Mouse (Mus musculus) gastrocnemius, adult 8-10 months (tissue): ENCODE results near the gene Sf3a1. TPM values are rescaled to one million over a fixed set of nuclear protein-coding genes. Genes with fewer than 3 reads are reported as not detected.
"Not testable (repeated sequence)": the region's sequence is repeated elsewhere in the genome, so short reads cannot be mapped to it uniquely, and the experiment has no call there.

ENCODE experiments used
- DNase-seq, 2 experiments: peaks; one replicate each; pipeline ENCODE4 v3.0.0; 2022; ENCODE audit warnings: low spot score in 2 of 2
- total RNA-seq, 4 experiments: library from RNA; stranded (reverse); gene quantifications; 2 replicates each; pipeline ENCODE4 v1.2.4; 2022

Gene Sf3a1
- total RNA-seq, 4 experiments from 2014 or later: 11.3 to 15.6 (median 12.2) TPM

DNA sequence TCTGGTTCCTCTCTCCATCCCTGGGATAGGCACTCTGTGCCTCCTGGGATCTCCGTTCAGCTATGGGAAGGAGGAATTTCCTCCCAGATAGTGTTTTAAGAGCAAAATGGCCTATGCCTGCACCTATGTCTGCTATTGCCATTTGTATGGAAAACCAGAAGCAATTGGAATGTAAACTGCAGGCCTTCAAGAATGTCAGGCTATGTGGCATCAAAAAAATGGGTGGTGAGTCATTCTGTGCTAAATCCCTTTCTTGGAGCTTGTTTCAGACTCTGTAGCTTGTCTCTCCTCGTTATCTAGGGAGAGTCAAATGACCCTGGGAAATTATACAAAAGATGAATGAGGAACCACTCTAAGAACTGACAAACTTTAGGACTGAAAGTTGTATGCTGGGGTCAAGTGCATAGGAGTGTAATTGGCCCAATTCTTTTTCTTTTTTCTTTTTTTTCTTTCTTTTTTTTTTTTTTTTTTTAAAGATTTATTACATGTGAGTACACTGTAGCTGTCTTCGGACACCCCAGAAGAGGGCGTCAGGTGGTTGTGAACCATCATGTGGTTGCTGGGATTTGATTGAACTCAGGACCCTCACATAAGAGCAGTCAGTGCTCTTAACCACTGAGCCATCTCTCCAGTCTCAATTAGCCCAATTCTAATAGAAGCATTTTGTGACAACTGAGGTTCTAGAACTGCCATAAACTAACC is 24.3 kb downstream of the Sf3a1 start:
- no peak for DNase-seq

DNA sequence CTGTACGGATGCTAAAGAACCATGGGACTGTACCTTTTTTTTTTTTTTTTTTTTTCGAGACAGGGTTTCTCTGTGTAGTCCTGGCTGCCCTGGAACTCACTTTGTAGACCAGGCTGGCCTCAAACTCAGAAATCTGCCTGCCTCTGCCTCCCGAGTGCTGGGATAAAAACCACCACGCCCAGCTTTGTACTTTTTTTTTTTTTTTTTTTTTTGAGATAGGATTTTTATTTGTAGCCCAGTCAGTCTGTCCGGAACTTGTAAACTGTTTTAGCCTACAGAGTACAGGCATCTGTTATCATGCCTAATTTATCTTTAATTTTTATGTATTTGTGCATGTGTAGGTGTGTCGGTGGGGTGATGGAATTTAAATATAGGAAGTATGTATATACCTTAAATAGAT is 25.3 kb downstream of the Sf3a1 start:
- DNase-seq: not testable (repeated sequence)

DNA sequence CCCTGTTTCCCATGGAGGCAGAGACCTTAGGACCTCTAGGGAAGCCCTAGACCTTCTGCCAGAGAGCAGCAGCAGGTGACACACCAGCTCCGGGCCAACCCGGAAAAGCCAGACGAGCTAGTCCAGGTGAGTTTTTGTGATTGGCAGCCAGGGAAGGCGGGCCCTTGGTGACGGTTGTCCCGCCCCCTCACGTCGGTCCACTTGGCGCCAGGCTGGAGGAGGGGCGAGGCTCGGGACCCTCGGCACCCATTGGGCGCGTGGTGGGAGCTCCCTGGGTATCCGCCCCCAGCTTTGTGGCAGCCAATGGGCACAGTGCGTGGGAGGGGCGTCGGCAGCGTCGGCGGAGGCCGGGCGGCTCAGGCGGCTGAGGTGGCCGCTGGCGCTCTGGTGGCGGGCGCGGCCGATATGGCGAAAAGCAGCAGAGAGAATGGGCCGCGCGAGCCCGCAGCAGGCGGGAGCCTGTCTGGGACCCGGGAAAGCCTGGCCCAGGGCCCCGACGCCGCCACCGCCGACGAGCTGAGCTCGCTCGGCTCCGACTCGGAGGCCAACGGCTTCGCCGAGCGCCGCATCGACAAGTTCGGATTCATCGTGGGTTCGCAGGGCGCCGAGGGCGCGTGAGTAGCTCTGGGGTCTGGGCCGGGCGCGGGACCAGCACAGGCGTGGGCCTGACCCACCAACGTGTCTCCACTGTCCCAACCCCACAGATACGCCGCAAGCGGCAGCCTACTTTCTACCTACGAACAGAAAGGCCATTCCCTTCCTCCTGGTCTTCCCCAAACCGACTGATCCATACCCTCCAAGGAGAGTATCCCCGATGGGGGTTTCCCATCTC is 26.6 kb downstream of the Sf3a1 start, which contains the start of gene Tbc1d10a:
Gene Tbc1d10a (plus strand): TSS at position 304 of the 832 bp plus-strand sequence.
- DNase-seq: peak; percentile 96 to 97

DNA sequence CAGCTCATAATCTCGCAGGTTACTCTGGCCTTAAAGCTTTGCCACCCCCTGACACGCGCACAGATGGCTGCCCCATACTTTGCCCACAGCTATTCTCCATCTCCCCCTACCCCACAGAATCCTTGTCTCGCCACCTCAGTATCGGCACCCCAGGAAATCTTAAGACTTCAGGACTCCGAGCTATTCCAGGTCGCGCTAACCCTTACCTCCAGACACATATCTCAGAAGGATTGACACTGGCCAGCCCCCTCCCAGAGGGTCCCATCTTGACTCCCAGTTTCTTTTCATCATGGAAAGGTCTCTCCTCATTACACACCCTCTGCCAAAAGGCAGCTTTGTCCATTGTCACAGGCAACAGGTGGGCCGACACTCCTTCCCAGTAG is 27.2 kb downstream of the Sf3a1 start:
- DNase-seq: no peak

DNA sequence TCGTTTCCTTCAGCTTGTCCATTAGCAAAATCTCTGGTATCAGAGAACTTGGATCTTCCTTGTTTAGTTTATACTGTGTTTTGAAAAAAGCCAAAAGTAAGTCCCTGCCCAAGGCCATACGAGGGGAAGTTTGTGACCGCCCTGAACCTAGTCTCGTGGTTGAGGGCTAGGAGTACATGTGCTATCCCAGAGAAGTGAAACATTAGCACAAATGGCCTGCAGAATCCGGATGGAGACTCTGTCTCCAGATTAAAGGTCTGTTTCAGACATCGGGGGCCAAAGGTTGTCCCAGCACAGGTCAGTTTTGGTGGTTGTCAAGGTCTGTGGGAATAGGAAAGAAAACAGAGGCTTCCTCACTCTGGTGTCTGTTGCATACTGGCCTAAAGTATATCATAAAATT is 29.0 kb downstream of the Sf3a1 start:
- DNase-seq: no peak

DNA sequence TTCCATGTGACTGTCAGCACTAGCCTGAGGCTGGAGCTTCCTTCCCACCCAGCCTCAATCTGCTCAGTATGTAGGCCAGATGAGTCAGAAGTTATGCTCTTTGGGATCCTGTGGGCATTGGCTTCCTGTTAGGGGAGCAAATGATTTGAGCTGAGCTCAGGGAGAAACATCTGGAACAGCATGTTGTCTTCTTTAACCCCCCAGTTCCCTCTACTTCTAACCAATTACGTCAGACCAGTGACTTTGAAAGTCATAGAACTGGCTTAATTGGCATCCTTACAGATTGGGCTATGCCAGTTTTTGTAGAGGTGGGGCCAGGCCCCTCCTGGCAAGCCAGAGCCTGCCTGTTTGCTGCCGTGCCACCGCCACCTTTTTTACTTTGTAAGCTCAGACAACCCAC is 30.5 kb downstream of the Sf3a1 start:
- DNase-seq: no peak

DNA sequence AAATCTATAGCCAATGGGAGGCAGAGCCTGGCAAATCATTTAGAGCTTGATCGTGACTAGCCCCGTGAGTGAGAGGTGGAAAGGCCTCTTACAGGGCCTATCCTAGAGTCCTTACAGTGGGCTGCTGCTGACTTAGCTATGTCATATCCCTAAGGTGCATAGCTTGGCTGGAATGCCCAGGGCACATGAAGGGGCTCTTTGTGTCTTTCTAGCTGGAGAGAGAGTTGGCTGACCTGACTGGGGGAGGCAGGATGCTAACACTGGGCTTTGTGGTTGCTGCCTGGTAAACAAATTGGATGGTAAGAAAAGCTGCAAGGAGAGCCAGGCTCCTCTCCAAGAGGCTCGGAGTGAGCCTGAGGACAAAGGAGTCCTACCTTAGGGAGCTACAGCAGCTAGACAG is 32.6 kb downstream of the Sf3a1 start:
- no peak for DNase-seq

DNA sequence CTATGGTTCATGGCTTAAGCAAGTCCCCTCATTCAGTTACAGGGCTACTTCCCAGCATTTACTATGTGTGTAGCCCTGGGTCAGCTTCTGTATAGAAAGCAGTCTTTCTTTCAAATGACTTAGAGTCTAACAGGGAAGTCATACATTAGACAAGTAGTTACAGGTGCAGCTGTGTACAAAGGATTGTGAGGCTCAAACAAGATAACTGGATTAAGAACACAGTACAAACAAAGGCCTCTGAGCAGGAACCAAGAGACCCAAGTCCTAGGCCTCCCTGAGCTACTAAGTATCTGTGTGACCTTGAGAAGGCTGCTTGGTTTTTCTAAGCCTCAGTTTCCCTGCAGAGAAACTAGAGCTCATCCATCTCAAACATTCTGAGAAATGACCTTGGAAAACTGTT is 33.3 kb downstream of the Sf3a1 start:
- DNase-seq: no peak

DNA sequence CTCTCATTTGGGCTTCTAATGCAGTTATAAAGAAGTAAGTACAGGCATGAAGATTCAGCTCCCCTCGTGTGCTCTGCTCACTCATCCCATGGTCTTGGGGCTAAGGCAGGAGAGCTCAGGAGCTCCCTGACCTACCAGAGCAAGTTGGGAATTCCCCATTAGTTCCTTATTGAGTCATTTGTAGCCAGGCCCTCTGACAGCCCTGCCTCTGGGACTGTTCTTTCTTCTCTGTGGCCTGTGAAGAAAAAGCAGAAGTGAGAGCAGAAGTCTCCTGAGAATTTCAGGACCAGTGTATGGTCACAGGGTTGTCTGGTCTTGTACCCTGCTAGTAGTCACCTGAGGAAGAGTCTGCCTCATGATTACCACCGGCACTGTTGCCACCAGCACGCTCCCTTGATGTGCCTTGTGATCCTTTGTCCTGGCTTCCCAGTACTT is 35.5 kb downstream of the Sf3a1 start:
- no peak for DNase-seq

DNA sequence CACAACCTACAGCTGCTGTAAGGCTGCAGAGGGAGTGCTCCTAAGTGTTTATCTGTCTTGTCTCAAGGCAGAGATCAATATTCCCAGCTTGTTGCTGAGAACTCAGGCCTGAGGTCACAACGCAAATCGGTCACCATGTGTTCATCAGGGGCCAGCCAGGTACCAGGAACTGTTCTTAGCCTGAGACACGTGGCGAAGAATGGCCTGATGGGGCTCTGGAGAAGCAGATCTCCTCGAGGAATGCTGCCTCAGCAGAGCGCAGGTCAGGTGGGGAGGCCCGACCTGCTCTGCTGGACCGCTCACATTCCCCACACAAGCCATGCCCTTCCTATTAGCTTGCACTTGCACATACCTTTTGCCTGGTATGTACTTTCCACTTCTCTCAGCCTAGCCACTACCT is 36.5 kb downstream of the Sf3a1 start:
- DNase-seq: no peak

DNA sequence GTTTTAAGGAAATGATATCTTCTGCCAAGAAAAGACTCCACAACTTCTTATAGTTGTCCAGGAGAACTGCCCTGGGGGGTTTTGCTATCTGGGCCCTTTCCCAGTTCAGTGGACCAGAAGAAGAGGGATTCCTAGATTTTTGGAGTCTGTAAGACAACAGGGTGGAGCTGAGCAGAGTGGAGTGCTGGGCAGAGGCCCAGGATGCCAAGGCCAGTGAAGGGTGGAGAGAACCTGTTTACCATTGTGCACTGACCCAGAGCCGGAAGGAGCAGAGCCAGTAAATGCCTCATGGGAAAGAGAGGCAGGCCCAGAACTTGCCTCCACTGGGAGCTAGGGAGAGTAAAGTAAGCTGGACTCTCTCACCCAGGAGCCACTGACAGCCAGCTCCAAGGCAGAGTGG is 37.5 kb downstream of the Sf3a1 start:
- DNase-seq: no peak

DNA sequence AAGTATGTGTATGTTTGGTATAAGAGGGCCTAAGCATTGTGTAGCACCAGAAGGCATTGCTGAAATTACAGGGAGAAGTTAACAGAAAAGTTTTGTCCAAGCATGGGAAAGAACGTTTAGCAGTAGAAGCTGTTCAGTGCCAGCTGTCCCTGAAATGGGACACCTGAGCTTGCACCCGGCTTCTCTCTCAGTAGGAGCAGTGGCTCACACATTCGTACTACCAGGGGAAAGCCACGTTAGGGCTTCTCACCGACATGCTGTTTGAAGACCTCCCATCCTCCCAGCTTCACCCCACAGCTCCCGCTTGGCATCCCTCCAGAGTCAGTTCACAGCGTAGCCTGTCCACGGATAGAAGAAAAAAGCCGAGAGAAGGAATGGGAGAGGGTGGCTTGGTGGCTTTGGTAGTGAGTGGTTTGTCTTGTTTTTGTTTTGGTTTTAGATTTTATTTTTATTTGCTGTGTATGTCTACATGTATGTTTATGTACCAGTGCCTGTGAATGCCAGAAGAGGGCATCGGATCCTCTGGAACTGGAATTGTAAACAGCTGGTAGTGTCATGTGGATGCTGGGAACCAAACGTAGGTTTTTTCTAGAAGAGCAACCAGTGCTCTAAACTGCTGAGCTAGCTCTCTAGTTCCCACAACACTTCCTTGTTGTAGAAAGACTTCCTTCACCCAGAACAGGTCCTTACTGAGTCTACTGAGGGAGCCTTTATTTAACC is 42.0 kb downstream of the Sf3a1 start:
- DNase-seq: no peak

DNA sequence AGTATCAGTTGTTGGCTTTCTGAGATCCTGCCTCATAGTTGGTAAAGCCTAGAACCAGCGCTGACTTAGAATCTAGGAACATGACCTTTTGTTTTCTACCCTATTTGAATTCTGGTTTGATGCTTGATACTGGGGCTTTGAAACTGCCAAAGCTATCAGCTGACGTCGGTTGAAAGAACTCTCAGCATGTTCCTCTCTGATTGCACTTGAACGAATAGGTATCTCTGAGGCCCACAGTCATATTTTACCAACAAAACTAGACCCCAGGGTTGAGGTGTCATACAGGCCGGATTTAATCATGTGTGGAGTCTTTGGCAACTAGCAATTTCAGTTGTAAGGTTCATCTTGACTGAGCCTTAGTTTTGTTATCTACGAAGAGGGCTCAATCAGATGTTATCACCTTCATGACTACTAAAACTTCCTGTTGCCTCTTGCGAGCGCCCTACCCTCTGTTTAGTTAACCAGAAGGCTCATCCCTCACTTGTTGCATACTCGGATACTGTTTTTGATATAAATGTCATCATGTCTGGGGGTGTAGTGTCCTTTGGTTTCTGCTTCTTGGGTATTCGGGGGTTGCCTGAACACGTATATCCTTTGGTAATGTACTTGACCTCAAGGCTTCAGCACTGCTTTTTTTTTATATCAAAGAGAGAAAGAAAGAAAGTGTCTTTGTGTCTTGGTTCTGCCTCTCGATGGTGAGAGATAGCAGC is 43.0 kb downstream of the Sf3a1 start:
- no peak for DNase-seq

DNA sequence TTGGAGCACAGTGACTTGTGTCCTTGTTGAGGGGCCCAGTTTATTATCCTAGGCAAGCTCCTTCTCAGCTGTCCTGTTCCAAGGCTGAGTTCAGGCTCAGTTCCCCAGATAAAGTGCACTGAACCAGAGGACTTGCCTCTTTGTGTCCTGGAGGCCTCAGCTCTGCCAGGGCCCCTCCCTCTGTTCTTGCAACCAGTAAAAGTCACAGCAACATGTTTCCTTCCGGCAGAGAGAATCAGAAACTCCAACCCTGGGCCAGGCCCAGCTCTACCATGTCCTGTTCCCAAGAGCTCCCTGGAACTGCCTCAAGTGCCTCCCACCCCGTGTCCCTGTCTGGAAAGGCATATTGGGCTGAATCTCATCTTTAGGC is 43.5 kb downstream of the Sf3a1 start:
- DNase-seq: peak; percentile 48 to 60

DNA sequence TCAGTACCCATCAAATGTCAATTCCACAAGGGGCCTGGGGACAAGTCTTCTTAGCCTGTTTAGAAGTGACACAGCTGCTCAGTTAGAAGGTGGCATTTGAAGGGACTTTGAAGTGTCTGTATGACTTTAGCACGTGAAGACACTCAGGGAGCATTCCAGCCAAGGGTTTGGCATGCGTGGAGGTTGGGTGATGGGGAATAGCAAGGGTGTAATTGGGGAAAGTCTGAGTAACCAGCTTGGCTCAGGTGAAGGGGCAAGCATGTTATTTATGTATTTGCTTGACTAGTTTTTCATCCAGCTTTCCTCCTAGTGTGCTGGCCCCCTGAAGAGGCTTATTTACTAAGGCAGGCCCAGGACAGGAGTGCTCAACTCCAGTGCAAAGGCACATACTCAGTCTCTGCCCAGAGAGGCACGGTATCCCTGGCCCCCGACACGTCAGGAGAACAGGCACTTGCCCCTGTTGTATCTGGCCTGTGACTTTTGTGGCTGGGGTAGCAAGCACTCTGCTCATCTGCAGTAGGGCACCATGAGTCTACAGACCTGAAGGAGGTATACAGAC is 45.0 kb downstream of the Sf3a1 start:
- no peak for DNase-seq

DNA sequence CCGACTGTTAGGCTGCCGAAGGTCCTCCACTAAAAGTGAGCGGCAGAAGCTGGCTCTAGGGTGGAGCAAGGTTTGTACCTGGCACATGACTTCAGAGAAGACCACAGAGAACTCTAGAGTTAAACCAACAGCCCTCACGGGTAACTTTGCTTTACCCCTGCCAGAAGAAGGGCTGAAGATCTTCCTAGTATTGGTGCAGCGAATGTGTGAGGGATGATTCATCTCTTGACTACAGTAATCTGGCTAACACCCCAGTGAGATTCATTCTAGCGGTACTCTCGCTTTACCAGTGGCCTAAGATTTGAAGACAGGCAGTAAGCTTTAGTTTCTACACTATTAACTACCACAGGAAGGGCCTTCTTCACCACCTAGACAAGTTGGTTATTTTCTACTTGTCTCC is 45.8 kb downstream of the Sf3a1 start:
- DNase-seq: no peak

DNA sequence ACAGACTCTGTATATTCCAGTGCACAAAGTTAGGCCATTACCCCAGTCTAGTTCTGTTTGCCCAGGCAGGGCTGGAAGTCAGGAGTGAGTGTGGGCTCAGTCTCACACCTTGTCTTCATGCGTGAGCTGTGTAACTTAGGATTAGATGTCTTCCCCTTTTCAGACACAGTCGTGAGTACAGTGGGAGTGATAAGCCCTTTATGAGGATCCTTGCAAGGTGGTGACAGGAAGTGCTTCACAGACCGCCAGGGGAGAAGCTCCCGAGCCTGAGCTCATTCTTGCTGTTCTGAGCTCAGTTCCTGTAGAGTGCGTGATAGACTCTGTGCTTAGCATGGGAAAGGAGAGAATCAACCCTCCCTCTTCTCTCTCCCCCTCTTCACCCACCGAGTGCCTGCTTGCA is 46.4 kb downstream of the Sf3a1 start:
- no peak for DNase-seq

DNA sequence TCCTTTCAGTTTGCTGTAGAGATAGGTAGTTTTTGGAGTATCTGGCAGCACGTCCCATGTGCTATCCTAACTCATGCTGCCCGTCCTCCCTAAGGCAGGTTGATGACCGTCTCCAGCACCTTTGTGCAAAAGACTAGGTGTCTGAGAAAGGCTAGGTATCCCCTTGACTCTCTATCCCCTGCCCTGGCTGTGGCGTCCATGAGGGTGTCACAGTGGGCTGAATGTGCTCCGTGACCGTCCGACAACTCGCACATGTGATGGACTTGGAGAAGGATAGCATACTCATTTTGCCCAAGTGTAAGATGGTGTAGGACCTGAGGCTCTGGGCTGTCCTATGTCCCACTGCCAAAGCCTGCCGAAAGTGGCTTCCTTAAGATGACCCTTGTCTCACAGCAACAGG is 47.5 kb downstream of the Sf3a1 start:
- DNase-seq: no peak

DNA sequence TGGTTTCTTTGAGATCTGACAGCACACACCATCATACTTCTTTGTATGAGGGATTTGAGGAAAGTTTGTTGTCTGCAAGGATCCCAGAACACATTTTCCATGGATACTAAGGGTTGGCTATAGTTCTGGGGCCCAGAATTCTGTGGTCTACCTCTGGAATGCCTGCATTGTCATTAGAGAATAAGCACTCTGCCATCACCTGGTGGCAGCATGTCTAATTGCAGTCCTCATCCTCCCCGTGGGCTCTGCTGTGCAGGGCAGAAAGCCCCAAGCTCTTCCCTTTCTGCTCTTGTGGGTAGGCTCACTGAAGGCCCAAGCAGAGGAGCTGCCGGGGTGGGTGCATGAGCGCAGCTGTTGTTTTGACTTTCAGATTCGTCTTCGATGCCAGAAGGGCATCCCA is 49.4 kb downstream of the Sf3a1 start:
- no peak for DNase-seq

DNA sequence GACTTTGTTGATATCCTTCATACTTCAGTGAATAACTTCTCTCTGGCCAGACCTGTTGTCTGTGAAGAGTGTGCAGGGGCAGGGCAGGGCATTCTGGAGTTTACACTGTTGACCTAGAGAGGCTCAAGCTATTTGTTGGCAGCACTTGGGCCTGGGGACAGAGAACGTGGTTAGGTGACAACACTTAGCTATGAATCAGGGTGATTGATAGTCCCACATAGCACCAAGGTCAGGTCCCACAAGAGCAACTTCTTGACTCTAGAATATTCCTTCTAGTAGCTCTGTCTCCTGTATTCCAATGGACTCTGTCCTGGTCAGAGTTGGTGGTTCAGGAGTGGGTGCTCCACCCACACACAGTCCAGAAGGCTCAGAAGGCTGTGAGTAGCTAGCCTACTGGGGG is 50.6 kb downstream of the Sf3a1 start:
- no peak for DNase-seq

DNA sequence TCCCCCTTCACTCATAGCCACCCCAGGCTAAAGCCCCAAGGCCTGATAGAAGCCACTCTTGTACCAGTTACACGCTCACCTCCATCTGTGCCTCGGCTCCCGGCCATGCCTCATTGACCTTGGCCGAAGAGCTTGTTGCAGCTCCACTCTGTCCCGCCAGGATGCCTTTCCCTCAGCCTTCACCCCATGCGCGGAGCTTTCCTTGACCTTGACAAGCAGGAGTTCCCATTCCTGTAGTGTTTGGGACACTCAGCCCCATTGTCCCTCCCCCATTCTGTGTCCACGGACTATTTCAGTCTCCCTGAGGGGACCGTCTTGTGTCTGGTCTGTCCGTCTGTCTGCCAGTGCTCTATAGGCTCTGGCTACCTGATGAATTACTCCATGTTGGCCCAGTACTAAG is 53.0 kb downstream of the Sf3a1 start:
- DNase-seq: no peak
